29 mouse cellular contexts compared by ENCODE assay signal in genomic region chr12:75540621-75541171, GRCm38 (mm10). TPM values are rescaled to one million over a fixed set of nuclear protein-coding genes. Genes with fewer than 3 reads are reported as not detected.
DNase-seq lines count a peak whose midpoint lies in the region; ATAC-seq and TF ChIP-seq lines count a peak whose summit lies in the region.
"Had no signal": no experiment of that assay in that cellular context is flagged by ENCODE, and none has a peak within 500 bp of the region (broad histone marks: within the 10 kb centered on the region; RNA-seq: fewer than 3 reads in every experiment).

No protein-coding gene starts in this region.

- no peak for ATAC-seq in hindbrain, embryonic 13.5 days (ENCODE audit: low FRiP score)
- no peak for ATAC-seq in hindbrain, embryonic 12.5 days (ENCODE audit: low FRiP score)
- ATAC-seq in megakaryocyte, adult 5-6 weeks (ENCODE audit: poor library complexity, severe bottlenecking) = no peak
- ATAC-seq: CD4-positive, CD25-positive, alpha-beta regulatory T cell, adult 4 months; forebrain, embryonic 15.5 days; inflammation-experienced regulatory T-cells, adult 6 months had no signal

- no peak for DNase-seq in gastrocnemius, adult 2 months
- DNase-seq in gastrocnemius, postnatal 4 days (ENCODE audit: low spot score in 2 of 2) = no peak
- DNase-seq in telencephalon, adult 2 months (ENCODE audit: low read depth, low spot score) = peak; percentile 60
- DNase-seq: adrenal gland, postnatal 25 days; cerebellum, adult 8-10 months; gastrocnemius, postnatal 10 days; heart, postnatal 14 days; kidney, adult 8-10 months; kidney, postnatal 10 days; layer of hippocampus, postnatal 36 days; liver; right cerebral cortex, postnatal 25 days; thymus, adult 18-20 months; thymus, postnatal 25 days had no signal

- peak overlapping the region; percentile 1; the same call in 1 of the 2 replicates for H3K27ac ChIP-seq in gastrocnemius, adult 2 months
- 0 out of 2 replicates have a peak overlapping the region, but pooled peaks have one; percentile 40 for H3K27ac ChIP-seq in hindbrain, embryonic 13.5 days
- no peak overlapping the region for H3K27ac ChIP-seq in hindbrain, embryonic 12.5 days
- H3K27ac ChIP-seq: embryonic facial prominence, embryonic 13.5 days; forebrain, embryonic 10.5 days; forebrain, embryonic 15.5 days; hindbrain, embryonic 15.5 days; lung, embryonic 15.5 days; midbrain, embryonic 12.5 days; stomach, embryonic 15.5 days had no signal

- WGBS in hindbrain, embryonic 13.5 days = 80% methylated on average over 5 of the region's 5 CpGs
- 82% methylated on average over 5 of the region's 5 CpGs for WGBS in hindbrain, embryonic 12.5 days

- H3K9me3 ChIP-seq in hindbrain, embryonic 13.5 days = no peaks in the 10 kb centered on the region
- H3K9me3 ChIP-seq in hindbrain, embryonic 12.5 days (replicated peaks) = no peaks in the 10 kb centered on the region
- H3K9me3 ChIP-seq in megakaryocyte, embryonic 14.5 days = no peaks in the 10 kb centered on the region
- H3K9me3 ChIP-seq: embryonic facial prominence, embryonic 13.5 days; forebrain, embryonic 10.5 days; forebrain, embryonic 15.5 days; heart, embryonic 12.5 days; hindbrain, embryonic 15.5 days; lung, embryonic 15.5 days; midbrain, embryonic 12.5 days; stomach, embryonic 15.5 days had no signal

- no peaks in the 10 kb centered on the region for H3K36me3 ChIP-seq in hindbrain, embryonic 13.5 days
- no peaks in the 10 kb centered on the region for H3K36me3 ChIP-seq in hindbrain, embryonic 12.5 days
- H3K36me3 ChIP-seq in megakaryocyte, embryonic 14.5 days (replicated peaks; ENCODE audit: low read length) = peaks cover 2% of the 10 kb centered on the region
- H3K36me3 ChIP-seq: embryonic facial prominence, embryonic 13.5 days; forebrain, embryonic 10.5 days; forebrain, embryonic 15.5 days; heart, embryonic 12.5 days; hindbrain, embryonic 15.5 days; lung, embryonic 15.5 days; midbrain, embryonic 12.5 days; stomach, embryonic 15.5 days had no signal

- H3K4me2 ChIP-seq in hindbrain, embryonic 13.5 days = no peak overlapping the region
- no peak overlapping the region for H3K4me2 ChIP-seq in hindbrain, embryonic 12.5 days (replicated peaks)
- H3K4me2 ChIP-seq: embryonic facial prominence, embryonic 13.5 days; forebrain, embryonic 15.5 days; heart, embryonic 12.5 days; hindbrain, embryonic 15.5 days; lung, embryonic 15.5 days; midbrain, embryonic 12.5 days; stomach, embryonic 15.5 days had no signal

- intact Hi-C loops in gastrocnemius, adult 2 months (cut with DNase I) = no loop called here

- no peak overlapping the region for H3K4me3 ChIP-seq in gastrocnemius, adult 2 months
- H3K4me3 ChIP-seq in hindbrain, embryonic 13.5 days = no peak overlapping the region
- no peak overlapping the region for H3K4me3 ChIP-seq in hindbrain, embryonic 12.5 days
- H3K4me3 ChIP-seq in megakaryocyte, embryonic 14.5 days (replicated peaks) = peak overlapping the region; percentile 8
- H3K4me3 ChIP-seq: embryonic facial prominence, embryonic 13.5 days; forebrain, embryonic 10.5 days; forebrain, embryonic 15.5 days; heart, embryonic 12.5 days; hindbrain, embryonic 15.5 days; lung, embryonic 15.5 days; midbrain, embryonic 12.5 days; myocyte; stomach, embryonic 15.5 days had no signal

- no peaks in the 10 kb centered on the region for H3K27me3 ChIP-seq in hindbrain, embryonic 13.5 days
- H3K27me3 ChIP-seq in hindbrain, embryonic 12.5 days = no peaks in the 10 kb centered on the region
- no peaks in the 10 kb centered on the region for H3K27me3 ChIP-seq in megakaryocyte, embryonic 14.5 days (replicated peaks)
- H3K27me3 ChIP-seq: embryonic facial prominence, embryonic 13.5 days; forebrain, embryonic 15.5 days; heart, embryonic 12.5 days; hindbrain, embryonic 15.5 days; lung, embryonic 15.5 days; midbrain, embryonic 12.5 days; stomach, embryonic 15.5 days had no signal

- no peak overlapping the region for H3K9ac ChIP-seq in hindbrain, embryonic 13.5 days
- no peak overlapping the region for H3K9ac ChIP-seq in hindbrain, embryonic 12.5 days
- H3K9ac ChIP-seq: embryonic facial prominence, embryonic 13.5 days; forebrain, embryonic 15.5 days; hindbrain, embryonic 15.5 days; lung, embryonic 15.5 days; midbrain, embryonic 12.5 days; stomach, embryonic 15.5 days had no signal

- no peak for TF ChIP-seq CTCF in gastrocnemius, adult 2 months (IDR thresholded peaks at IDR 0.05)

- peaks cover 36% of the 10 kb centered on the region for H3K4me1 ChIP-seq in hindbrain, embryonic 13.5 days (replicated peaks)
- H3K4me1 ChIP-seq in hindbrain, embryonic 12.5 days = peaks cover 20% of the 10 kb centered on the region
- H3K4me1 ChIP-seq in megakaryocyte, embryonic 14.5 days = peaks cover 83% of the 10 kb centered on the region

RNA-seq across cellular contexts. Expression of gene Ppp2r5e, which starts 55.3 kb away (rescaled TPM):
- total RNA-seq in gastrocnemius, adult 2 months (2021) = 10 to 100 TPM; 32.2 to 34.3 TPM
- total RNA-seq in gastrocnemius, postnatal 4 days (2021) = 10 to 100 TPM; 32.3 to 37.3 TPM
- polyA plus RNA-seq in hindbrain, embryonic 13.5 days (2015; fragmentation: Nextera tagmentation; extraction: Ambion mirVana) = 19.9 and 21.4 TPM in 2 replicates
- polyA plus RNA-seq in hindbrain, embryonic 12.5 days (2016; fragmentation: Nextera tagmentation; extraction: Ambion mirVana) = 23.2 and 26.4 TPM in 2 replicates
- 15.9 and 26.4 TPM in 2 replicates for polyA plus RNA-seq in megakaryocyte, embryonic 14.5 days (2012; ENCODE audit: insufficient read depth, low replicate concordance)
- 30.3 and 33.7 TPM in 2 replicates for total RNA-seq in megakaryocyte, adult 5-6 weeks (2015)
- 14.0 and 17.6 TPM in 2 replicates for total RNA-seq in megakaryocyte, adult 5-6 weeks (2017)
